Mouse (Mus musculus) MEL (cell line): Measurements from ENCODE around the gene Med25. TPM values are rescaled to one million over a fixed set of nuclear protein-coding genes. Genes with fewer than 3 reads are reported as not detected.

Experiments
- DNase-seq: peaks from one replicate; pipeline ENCODE4 v3.0.0; 2011; ENCODE audit warnings: low read depth, low spot score
- H3K27ac ChIP-seq: 2 replicates; pipeline ENCODE4 v1.5.1; 2012; ENCODE audit warnings: low read depth, mild to moderate bottlenecking, control low read depth, low read length, moderate library complexity; ENCODE audit not compliant: control insufficient read depth
- H3K27me3 ChIP-seq, 2 experiments: fragments of 150-350 bp in 1 of 2; sonication (generic) in 1 of 2; 2 replicates each; pipeline ENCODE4 v1.6.1; 2012; ENCODE audit warnings: low read length in 2 of 2, mild to moderate bottlenecking in 2 of 2, improper control_type of control experiment in 1 of 2, moderate library complexity in 1 of 2; ENCODE audit not compliant: insufficient read depth in 2 of 2, control insufficient read depth in 1 of 2
- H3K36me3 ChIP-seq, 2 experiments: 2 replicates each; pipeline ENCODE4 v1.6.1; 2012 to 2014; ENCODE audit warnings: low read length in 2 of 2, improper control_type of control experiment in 1 of 2, inconsistent platforms in 1 of 2, mild to moderate bottlenecking in 1 of 2; ENCODE audit not compliant: insufficient read depth in 2 of 2, control insufficient read depth in 1 of 2
- H3K4me1 ChIP-seq, 2 experiments: fragments of 150-350 bp in 1 of 2; sonication (generic) in 1 of 2; 2 replicates each; pipeline ENCODE4 v1.6.1; 2012; ENCODE audit warnings: low read length in 2 of 2, improper control_type of control experiment in 1 of 2, mild to moderate bottlenecking in 1 of 2; ENCODE audit not compliant: insufficient read depth in 2 of 2, control insufficient read depth in 1 of 2
- H3K4me3 ChIP-seq, 2 experiments: fragments of 150-350 bp in 1 of 2; sonication (generic) in 1 of 2; 2 replicates each; pipeline ENCODE4 v1.5.1; 2012; ENCODE audit warnings: low read depth in 2 of 2, low read length in 2 of 2, mild to moderate bottlenecking in 2 of 2, moderate library complexity in 2 of 2, control low read depth in 1 of 2, improper control_type of control experiment in 1 of 2; ENCODE audit not compliant: control insufficient read depth in 1 of 2, insufficient read depth in 1 of 2
- H3K79me2 ChIP-seq: 2 replicates; pipeline ENCODE4 v1.6.1; 2012; ENCODE audit warnings: mild to moderate bottlenecking, low read length, moderate library complexity; ENCODE audit not compliant: control insufficient read depth, poor library complexity, insufficient read depth
- H3K9ac ChIP-seq: 2 replicates; pipeline ENCODE4 v1.6.1; 2012; ENCODE audit warnings: low read depth, mild to moderate bottlenecking, control low read depth, low read length, moderate library complexity; ENCODE audit not compliant: control insufficient read depth, poor library complexity, severe bottlenecking
- H3K9me3 ChIP-seq: fragments of 150-350 bp; sonication (generic); replicated peaks from 2 replicates; pipeline ENCODE4 v1.6.1; 2012; ENCODE audit warnings: mild to moderate bottlenecking, low read length, improper control_type of control experiment, moderate library complexity; ENCODE audit not compliant: insufficient read depth
- CTCF ChIP-seq, 3 experiments: IDR thresholded peaks in 2 of 3; conservative IDR thresholded peaks in 1 of 3; 2 replicates each; pipeline ENCODE4 v1.5.1; 2011 to 2012; ENCODE audit warnings: low read length in 3 of 3, low read depth in 2 of 3, mild to moderate bottlenecking in 2 of 3, improper control_type of control experiment in 1 of 3, inconsistent platforms in 1 of 3, mixed read lengths in 1 of 3, moderate library complexity in 1 of 3; ENCODE audit not compliant: control insufficient read depth in 1 of 3, insufficient read depth in 1 of 3, poor library complexity in 1 of 3, severe bottlenecking in 1 of 3
- E2F4 ChIP-seq: IDR thresholded peaks from 2 replicates; pipeline ENCODE4 v1.6.1; 2011; ENCODE audit warnings: low read depth, low read length, improper control_type of control experiment, borderline replicate concordance
- ETS1 ChIP-seq: IDR thresholded peaks from 2 replicates; pipeline ENCODE4 v1.6.1; 2012; ENCODE audit warnings: low read depth, mild to moderate bottlenecking, inconsistent platforms, low read length, improper control_type of control experiment, moderate library complexity
- GABPA ChIP-seq: IDR thresholded peaks from 2 replicates; pipeline ENCODE4 v1.6.1; 2012; ENCODE audit warnings: low read depth, mild to moderate bottlenecking, inconsistent platforms, low read length, improper control_type of control experiment, moderate library complexity
- MAFK ChIP-seq: IDR thresholded peaks from 2 replicates; pipeline ENCODE4 v1.6.1; 2011; ENCODE audit warnings: low read depth, mild to moderate bottlenecking, low read length, improper control_type of control experiment, borderline replicate concordance
- MEF2A ChIP-seq: IDR thresholded peaks from 2 replicates; pipeline ENCODE4 v1.6.1; 2014; ENCODE audit warnings: low read depth, mild to moderate bottlenecking, inconsistent platforms, low read length, improper control_type of control experiment; ENCODE audit not compliant: poor library complexity, insufficient replicate concordance, severe bottlenecking; ENCODE audit errors: extremely low read depth
- MYB ChIP-seq: IDR thresholded peaks from 2 replicates; pipeline ENCODE4 v1.6.1; 2011; ENCODE audit warnings: mild to moderate bottlenecking, low read depth, low read length, improper control_type of control experiment
- MYC ChIP-seq: IDR thresholded peaks from 2 replicates; pipeline ENCODE4 v1.6.1; 2011; ENCODE audit warnings: low read depth, mild to moderate bottlenecking, low read length, improper control_type of control experiment, moderate library complexity
- POLR2A ChIP-seq, 2 experiments: IDR thresholded peaks; 2 replicates each; pipeline ENCODE4 v1.6.1; 2011 to 2012; ENCODE audit warnings: low read length in 2 of 2, mild to moderate bottlenecking in 2 of 2, control low read depth in 1 of 2, improper control_type of control experiment in 1 of 2, low read depth in 1 of 2, moderate library complexity in 1 of 2; ENCODE audit not compliant: control insufficient read depth in 1 of 2, insufficient read depth in 1 of 2, poor library complexity in 1 of 2
- POLR2AphosphoS2 ChIP-seq: IDR thresholded peaks from 2 replicates; pipeline ENCODE4 v1.6.1; 2011; ENCODE audit warnings: low read length, improper control_type of control experiment
- RAD21 ChIP-seq: IDR thresholded peaks from 2 replicates; pipeline ENCODE4 v1.6.1; 2011; ENCODE audit warnings: mild to moderate bottlenecking, low read depth, low read length, improper control_type of control experiment
- TAL1 ChIP-seq: IDR thresholded peaks from 2 replicates; pipeline ENCODE4 v1.6.1; 2012; ENCODE audit warnings: mild to moderate bottlenecking, inconsistent platforms, low read length, moderate library complexity, mixed read lengths
- TBP ChIP-seq: IDR thresholded peaks from 2 replicates; pipeline ENCODE4 v1.8.0; 2011; ENCODE audit warnings: low read depth, low read length, improper control_type of control experiment
- TCF12 ChIP-seq: IDR thresholded peaks from 2 replicates; pipeline ENCODE4 v1.6.1; 2014; ENCODE audit warnings: low read depth, mild to moderate bottlenecking, inconsistent platforms, low read length, improper control_type of control experiment, moderate library complexity
- ZMIZ1 ChIP-seq: IDR thresholded peaks from 2 replicates; pipeline ENCODE4 v1.6.1; 2012; ENCODE audit warnings: low read depth, mild to moderate bottlenecking, inconsistent platforms, low read length, improper control_type of control experiment, moderate library complexity
- polyA plus RNA-seq, 2 experiments: library from polyadenylated mRNA; stranded (reverse) in 1 of 2; unstranded in 1 of 2; fragments of >175 nt in 1 of 2; fragments of >200 nt in 1 of 2; gene quantifications; 2 replicates each; pipeline versions ENCODE4 v1.2.1 to v1.2.4; 2012; ENCODE audit warnings: low replicate concordance in 2 of 2, low read depth in 1 of 2; ENCODE audit not compliant: insufficient read length in 2 of 2, insufficient read depth in 1 of 2, missing spikeins in 1 of 2
- total RNA-seq: library from RNA; depleted of rRNA; stranded (reverse); fragments of 300-350 nt; gene quantifications from 2 replicates; pipeline ENCODE4 v1.2.3, GENCODE M21; 2012

The Med25 gene
- total and polyA plus RNA-seq, 3 experiments: 53.9 to 118 TPM; not detected in 1

GRCm38 (mm10) chr7:44866276-44867009 is 26.1 kb downstream of the Med25 start:
- H3K27me3 ChIP-seq: no peaks in the 10 kb centered on the region
- H3K36me3 ChIP-seq: no peaks in the 10 kb centered on the region; a peak in 1 of 4 replicates
- DNase-seq: peak; percentile 36
- no peaks in the 10 kb centered on the region for H3K9me3 ChIP-seq
- peak overlapping the region; percentile 37 for H3K27ac ChIP-seq
- H3K4me1 ChIP-seq: peaks cover 3 to 4% of the 10 kb centered on the region in 2 experiments; a peak in 3 of 4 replicates
- H3K79me2 ChIP-seq: peaks cover 9% of the 10 kb centered on the region
- no peak overlapping the region for H3K4me3 ChIP-seq
- no peak overlapping the region for H3K9ac ChIP-seq
- no peak for TF ChIP-seq TCF12
- no peak for TF ChIP-seq TAL1
- TF ChIP-seq CTCF (IDR thresholded peaks at IDR 0.05 in 2 of 3, conservative IDR thresholded peaks at IDR 0.05 in 1 of 3; ENCODE audit: control insufficient read depth in 1 of 3, insufficient read depth in 1 of 3, low read depth in 2 of 3, low read length in 3 of 3, poor library complexity in 1 of 3, severe bottlenecking in 1 of 3): 0 out of 6 replicates have a peak, but pooled peaks of 1 of the 3 experiments have one; percentile 7
- no peak for TF ChIP-seq MAFK
- TF ChIP-seq RAD21: no peak
- no peak for TF ChIP-seq TBP
- no peak for TF ChIP-seq E2F4

GRCm38 (mm10) chr7:44864595-44865542 is 27.6 kb downstream of the Med25 start:
- Histone ChIP-seq H3K79me2 (peaks cover 9% of the 10 kb centered on the region), H3K36me3 (no peaks in the 10 kb centered on the region; a peak in 2 of 4 replicates), H3K27me3 (no peaks in the 10 kb centered on the region), H3K9ac (no peak overlapping the region), H3K27ac (no peak overlapping the region), H3K4me3 (no peak overlapping the region), H3K4me1 (peaks cover 0 to 3% of the 10 kb centered on the region in 2 experiments; a peak in 2 of 4 replicates), H3K9me3 (no peaks in the 10 kb centered on the region)
- no peak for TF ChIP-seq MYB
- TF ChIP-seq TAL1: no peak
- no peak for TF ChIP-seq MYC
- no peak for TF ChIP-seq ZMIZ1
- TF ChIP-seq POLR2AphosphoS2: 0 out of 2 replicates have a peak, but pooled peaks have one; percentile 15
- TF ChIP-seq MEF2A: no peak
- no peak for TF ChIP-seq GABPA
- TF ChIP-seq ETS1: no peak
- TF ChIP-seq POLR2A (IDR thresholded peaks at IDR 0.05; ENCODE audit: control insufficient read depth in 1 of 2, insufficient read depth in 1 of 2, low read depth in 1 of 2, low read length in 2 of 2, poor library complexity in 1 of 2): no peak; a peak in 1 of 4 replicates
- peak; percentile 39 for DNase-seq
